Mouse (Mus musculus): ENCODE data around the gene Ucp2.

GRCm38 (mm10) chr7:100488474-100489048 lies 4.6 kb upstream of the Ucp2 start:
- no peak for TF ChIP-seq POLR2A (IDR thresholded peaks at IDR 0.05; ENCODE audit: extremely low read depth, insufficient read depth, low read length)
- no peak for TF ChIP-seq CTCF (IDR thresholded peaks at IDR 0.05; ENCODE audit: extremely low read depth, insufficient read depth, low read length)

Data from cortical plate, adult 2 months (tissue).